Mouse (Mus musculus): ENCODE measurements around the gene 1700028P14Rik. TPM values are rescaled to one million over a fixed set of nuclear protein-coding genes. Genes with fewer than 3 reads are reported as not detected.

Gene 1700028P14Rik
- total RNA-seq, 2 experiments from 2014 or later, result 1.9 to 2.1 TPM

- no peak for DNase-seq (ENCODE audit: extremely low spot score in 1 of 2, low spot score in 2 of 2)
- intact Hi-C loops (cut with DNase I), result loop anchor here (5.0 kb wide), 1 partner anchor 224 kb away; no protein-coding TSS in a partner anchor
These were observed 131.5 kb downstream of the 1700028P14Rik start for GRCm38 (mm10) chr19:23521071-23521470.

GRCm38 (mm10) chr19:23520629-23521028 is 132.0 kb downstream of the 1700028P14Rik start:
- intact Hi-C loops (cut with DNase I), result loop anchor here (5.0 kb wide), 1 partner anchor 223 kb away; no protein-coding TSS in a partner anchor
- no peak for DNase-seq (ENCODE audit: extremely low spot score in 1 of 2, low spot score in 2 of 2)

- DNase-seq (ENCODE audit: extremely low spot score in 1 of 2, low spot score in 2 of 2), result peak in 1 of 2 experiments; percentile 29
- intact Hi-C loops (cut with DNase I), result no loop called here
These were observed 134.1 kb downstream of the 1700028P14Rik start for GRCm38 (mm10) chr19:23518477-23518876.

- intact Hi-C loops (cut with DNase I), result no loop called here
- DNase-seq (ENCODE audit: extremely low spot score in 1 of 2, low spot score in 2 of 2), result no peak
These were observed 141.3 kb downstream of the 1700028P14Rik start for GRCm38 (mm10) chr19:23511303-23511702.

Other genes starting within 250 kb of the 1700028P14Rik start
- gene Mamdc2, start 204.4 kb downstream of the 1700028P14Rik start, total RNA-seq (2021), result 1 to 10 TPM; 2.9 to 3.7 TPM
- 10 to 100 TPM; 31.7 to 42.2 TPM for gene Ptar1, start 34.6 kb upstream of the 1700028P14Rik start, total RNA-seq (2021)
- 100 to 1,000 TPM; 239 to 266 TPM for gene Apba1, start 106.1 kb upstream of the 1700028P14Rik start, total RNA-seq (2021)

Data from left cerebral cortex, postnatal 10 days (tissue).